Mouse (Mus musculus): ENCODE measurements around the gene Celf5. TPM values are rescaled to one million over a fixed set of nuclear protein-coding genes. Genes with fewer than 3 reads are reported as not detected.

Gene Celf5
- total and polyA plus RNA-seq, 2 experiments from 2014 or later, result 71.3 to 166 TPM

DNA sequence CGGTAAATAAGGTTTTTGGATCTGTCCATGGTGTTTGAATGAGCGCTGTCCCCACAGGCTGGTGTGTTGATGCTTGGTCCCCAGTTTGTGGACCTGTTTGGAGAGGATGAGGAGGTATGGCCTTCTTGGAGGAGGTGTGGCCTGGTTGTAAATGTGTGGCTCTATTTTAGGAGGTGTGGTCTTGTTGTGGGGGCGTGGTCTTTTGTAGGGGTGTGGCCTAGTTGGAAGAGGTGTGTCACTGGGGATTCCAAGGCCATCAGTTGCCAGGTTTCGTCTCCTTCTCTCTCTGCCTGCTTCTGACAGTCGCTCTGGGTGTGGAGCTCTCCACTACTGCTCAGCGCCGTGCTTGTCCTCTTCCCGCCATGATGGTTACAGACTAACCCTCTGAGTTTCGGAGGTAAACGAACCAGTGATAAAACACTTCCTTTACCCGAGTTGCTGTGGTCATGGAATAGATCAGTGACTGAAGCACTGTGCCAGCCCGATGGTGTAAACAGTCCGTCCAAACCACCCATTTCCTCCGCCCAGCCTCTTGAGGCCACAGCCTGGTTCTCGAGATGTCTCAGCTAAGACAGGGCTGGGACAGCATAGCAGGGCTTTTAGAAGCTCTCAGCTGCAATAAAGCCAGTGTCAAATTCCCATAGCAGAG is 22.6 kb upstream of the Celf5 start:
- H3K27ac ChIP-seq (ENCODE audit: low read depth, low read length), result no peak overlapping the region
- DNase-seq (no peak), ATAC-seq (no peak)
- H3K4me2 ChIP-seq (ENCODE audit: low read depth), result no peak overlapping the region
- no peak overlapping the region for H3K4me3 ChIP-seq (ENCODE audit: low read depth, low read length)
- peaks cover 2% of the 10 kb centered on the region for H3K27me3 ChIP-seq (ENCODE audit: insufficient read depth, low read length)
- no peaks in the 10 kb centered on the region for H3K9me3 ChIP-seq (ENCODE audit: low read length)
- TF ChIP-seq CTCF (IDR thresholded peaks at IDR 0.05; ENCODE audit: low read depth), result no peak
- no peaks in the 10 kb centered on the region for H3K4me1 ChIP-seq (ENCODE audit: insufficient read depth)
- 83% methylated on average over 15 of the region's 15 CpGs for WGBS
- H3K9ac ChIP-seq, result no peak overlapping the region
- H3K36me3 ChIP-seq (ENCODE audit: insufficient read depth), result no peaks in the 10 kb centered on the region

DNA sequence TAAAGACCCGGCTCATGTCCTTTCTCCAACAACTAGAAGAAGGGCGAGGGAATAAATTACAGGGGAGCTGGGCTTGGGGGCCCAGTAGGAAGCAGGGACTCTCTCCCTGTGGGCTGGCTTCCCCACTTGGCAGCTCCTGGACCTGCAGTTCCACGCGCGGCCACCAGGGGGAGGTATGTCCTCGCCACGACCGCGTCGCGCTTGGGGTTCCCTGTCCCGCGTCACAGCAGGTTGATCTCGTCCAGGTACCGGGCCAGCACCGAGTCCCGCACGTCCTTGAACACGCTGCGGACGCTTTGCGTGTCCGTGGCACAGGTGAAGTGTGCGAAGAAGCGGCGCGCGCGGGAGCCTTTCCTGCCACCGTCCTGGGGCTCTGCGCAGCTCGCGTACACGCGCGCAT is 20.1 kb upstream of the Celf5 start:
- peak overlapping the region; percentile 37 for H3K4me3 ChIP-seq (ENCODE audit: low read depth, low read length)
- no peaks in the 10 kb centered on the region for H3K4me1 ChIP-seq (ENCODE audit: insufficient read depth)
- 11% methylated on average over 36 of the region's 36 CpGs for WGBS
- peak; percentile 100 for TF ChIP-seq CTCF (IDR thresholded peaks at IDR 0.05; ENCODE audit: low read depth)
- no peaks in the 10 kb centered on the region for H3K36me3 ChIP-seq (ENCODE audit: insufficient read depth)
- DNase-seq, result peak; percentile 90
- H3K27ac ChIP-seq (ENCODE audit: low read depth, low read length), result no peak overlapping the region
- peak overlapping the region; percentile 45 for H3K9ac ChIP-seq
- ATAC-seq, result peak; percentile 74
- H3K27me3 ChIP-seq (ENCODE audit: insufficient read depth, low read length), result peaks cover 2% of the 10 kb centered on the region
- peak overlapping the region; percentile 55 for H3K4me2 ChIP-seq (ENCODE audit: low read depth)
- no peaks in the 10 kb centered on the region for H3K9me3 ChIP-seq (ENCODE audit: low read length)

DNA sequence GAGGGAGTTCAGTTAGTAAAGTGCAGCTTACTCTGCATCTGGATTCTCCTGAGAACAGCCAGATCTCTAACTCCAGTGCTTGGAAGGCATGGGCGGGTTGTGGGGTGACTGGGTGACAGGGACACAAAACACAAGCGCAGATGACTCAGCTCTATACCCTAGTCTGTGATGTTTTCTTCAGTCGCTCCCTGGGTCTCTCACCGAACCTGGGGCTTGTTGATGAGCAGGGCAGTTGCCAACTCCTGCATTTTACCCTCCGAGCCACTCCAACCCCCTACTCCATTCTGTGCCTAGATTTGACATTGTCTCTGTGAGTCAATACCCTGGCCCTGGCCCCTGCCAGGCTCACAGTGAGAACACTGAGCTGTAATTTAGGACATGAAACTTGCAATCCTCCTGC is 19.4 kb upstream of the Celf5 start:
- no peak overlapping the region for H3K27ac ChIP-seq (ENCODE audit: low read depth, low read length)
- H3K4me3 ChIP-seq (ENCODE audit: low read depth, low read length), result no peak overlapping the region
- H3K4me1 ChIP-seq (ENCODE audit: insufficient read depth), result 0 out of 2 replicates have a peak, but pooled peaks cover 3% of the 10 kb centered on the region
- H3K9me3 ChIP-seq (ENCODE audit: low read length), result no peaks in the 10 kb centered on the region
- no peaks in the 10 kb centered on the region for H3K36me3 ChIP-seq (ENCODE audit: insufficient read depth)
- DNase-seq (no peak), ATAC-seq (no peak)
- 84% methylated on average over 5 of the region's 5 CpGs for WGBS
- peaks cover 2% of the 10 kb centered on the region for H3K27me3 ChIP-seq (ENCODE audit: insufficient read depth, low read length)
- H3K9ac ChIP-seq, result no peak overlapping the region
- no peak overlapping the region for H3K4me2 ChIP-seq (ENCODE audit: low read depth)
- TF ChIP-seq CTCF (IDR thresholded peaks at IDR 0.05; ENCODE audit: low read depth), result no peak

DNA sequence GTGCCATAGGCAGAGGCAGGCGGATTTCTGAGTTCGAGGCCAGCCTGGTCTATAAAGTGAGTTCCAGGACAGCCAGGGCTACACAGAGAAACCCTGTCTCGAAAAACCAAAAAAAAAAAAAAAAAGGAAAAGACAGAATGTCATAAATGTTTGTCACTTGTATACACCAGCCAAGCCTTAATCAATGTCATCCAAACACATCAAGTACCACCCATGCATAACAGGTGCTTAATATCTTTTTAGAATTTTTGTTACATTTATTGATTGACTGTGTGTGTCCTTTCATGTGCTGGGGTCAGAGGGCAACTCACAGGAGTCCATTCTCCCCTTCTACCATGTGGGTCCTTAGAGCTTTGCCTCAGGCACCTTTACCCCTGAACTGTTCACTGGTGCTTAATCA is 17.5 kb upstream of the Celf5 start, which contains the start of gene S1pr4:
Gene S1pr4 (minus strand): TSS at position 101 of the 400 bp plus-strand sequence.
- no peak within 1 kb of the TSS for H3K4me2 ChIP-seq (ENCODE audit: low read depth)
- peaks cover 2% of the 10 kb centered on the region for H3K27me3 ChIP-seq (ENCODE audit: insufficient read depth, low read length)
- H3K27ac ChIP-seq (ENCODE audit: low read depth, low read length), result no peak within 1 kb of the TSS
- H3K9me3 ChIP-seq (ENCODE audit: low read length), result no peaks in the 10 kb centered on the region
- TF ChIP-seq CTCF (IDR thresholded peaks at IDR 0.05; ENCODE audit: low read depth), result no peak
- peaks cover 9% of the 10 kb centered on the region for H3K4me1 ChIP-seq (ENCODE audit: insufficient read depth)
- no peaks in the 10 kb centered on the region for H3K36me3 ChIP-seq (ENCODE audit: insufficient read depth)
- 88% methylated on average over 3 of the region's 3 CpGs for WGBS
- no peak within 1 kb of the TSS for H3K9ac ChIP-seq
- DNase-seq (no peak), ATAC-seq (no peak)
- H3K4me3 ChIP-seq (ENCODE audit: low read depth, low read length), result no peak within 1 kb of the TSS

GRCm38 (mm10) chr10:81499250-81499901 is 16.9 kb upstream of the Celf5 start:
- no peak overlapping the region for H3K27ac ChIP-seq (ENCODE audit: low read depth, low read length)
- TF ChIP-seq CTCF (IDR thresholded peaks at IDR 0.05; ENCODE audit: low read depth), result no peak
- no peak overlapping the region for H3K4me3 ChIP-seq (ENCODE audit: low read depth, low read length)
- ATAC-seq (no peak), DNase-seq (no peak)
- peaks cover 14% of the 10 kb centered on the region for H3K4me1 ChIP-seq (ENCODE audit: insufficient read depth)
- peaks cover 2% of the 10 kb centered on the region for H3K27me3 ChIP-seq (ENCODE audit: insufficient read depth, low read length)
- H3K9ac ChIP-seq, result no peak overlapping the region
- no peak overlapping the region for H3K4me2 ChIP-seq (ENCODE audit: low read depth)
- H3K36me3 ChIP-seq (ENCODE audit: insufficient read depth), result no peaks in the 10 kb centered on the region
- H3K9me3 ChIP-seq (ENCODE audit: low read length), result no peaks in the 10 kb centered on the region
- 87% methylated on average over 23 of the region's 23 CpGs for WGBS

DNA sequence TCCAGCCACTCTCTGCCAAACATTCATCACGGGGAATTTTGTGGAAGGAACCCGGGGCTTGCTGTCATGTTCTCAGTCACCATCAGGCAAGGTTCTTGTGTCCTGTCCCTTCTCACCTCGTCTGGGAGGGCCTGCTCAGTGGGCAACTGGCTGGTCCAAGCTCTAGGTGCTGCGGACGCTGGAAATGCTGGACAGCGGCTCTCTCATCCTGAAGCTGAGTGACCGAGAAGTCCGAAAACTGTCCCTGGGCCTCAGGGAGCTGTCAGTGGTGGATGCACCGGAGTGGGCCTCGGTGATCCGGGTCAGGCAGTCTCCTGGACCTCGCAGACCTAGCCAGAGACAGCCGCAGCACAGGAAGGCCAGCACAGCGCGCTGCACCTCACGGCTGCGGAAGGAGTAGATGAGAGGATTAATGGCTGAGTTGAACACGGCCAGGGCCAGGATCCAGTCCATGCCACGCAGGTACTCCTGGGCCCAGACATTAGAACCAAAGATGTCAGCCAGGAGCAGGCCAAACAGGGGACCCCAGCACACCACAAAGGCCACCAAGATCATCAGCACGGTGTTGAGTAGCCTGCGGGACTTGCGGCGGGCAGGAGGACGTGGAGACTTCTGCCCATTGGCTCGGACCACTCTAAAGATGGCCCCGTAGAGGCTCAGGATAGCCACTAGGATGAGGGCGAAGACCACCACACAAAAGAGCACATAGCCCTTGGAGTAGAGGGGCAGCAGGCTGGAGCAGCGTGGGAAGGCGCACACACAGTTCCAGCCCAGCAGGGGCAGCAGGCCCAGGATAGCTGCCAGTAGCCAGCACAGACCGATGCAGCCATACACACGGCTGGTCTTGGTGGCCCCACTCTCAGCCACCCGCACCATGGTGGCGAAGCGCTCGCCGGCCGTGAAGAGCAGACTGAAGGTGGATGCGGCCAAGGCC is 16.1 kb upstream of the Celf5 start:
- Histone ChIP-seq H3K36me3 (ENCODE audit: insufficient read depth) (no peaks in the 10 kb centered on the region), H3K27ac (ENCODE audit: low read depth, low read length) (no peak overlapping the region), H3K9ac (no peak overlapping the region), H3K9me3 (ENCODE audit: low read length) (no peaks in the 10 kb centered on the region), H3K4me3 (ENCODE audit: low read depth, low read length) (no peak overlapping the region), H3K4me1 (ENCODE audit: insufficient read depth) (peaks cover 14% of the 10 kb centered on the region), H3K27me3 (ENCODE audit: insufficient read depth, low read length) (no peaks in the 10 kb centered on the region; the same call in 1 of the 2 replicates), H3K4me2 (ENCODE audit: low read depth) (no peak overlapping the region)
- no peak for DNase-seq
- WGBS, result 87% methylated on average over 38 of the region's 38 CpGs
- TF ChIP-seq CTCF (IDR thresholded peaks at IDR 0.05; ENCODE audit: low read depth), result peak; percentile 38
- ATAC-seq, result no peak

All from forebrain, postnatal 0 days (tissue).